Mouse (Mus musculus) monocyte, adult 59 days (primary cell): ENCODE measurements around the gene Sphkap. TPM values are rescaled to one million over a fixed set of nuclear protein-coding genes. Genes with fewer than 3 reads are reported as not detected.

ENCODE experiments used
- total RNA-seq, 2 experiments: library from RNA; stranded (reverse); gene quantifications; one replicate each; pipeline ENCODE4 v1.2.4; 2023

Gene Sphkap
- total RNA-seq = not detected

GRCm38 (mm10) chr1:83408021-83408464, at the start of gene Sphkap:
Gene Sphkap (minus strand): TSS chr1:83408200.

Other genes with a start within 250 kb of the Sphkap start
- not detected for gene Daw1, start 248.4 kb downstream of the Sphkap start, total RNA-seq